Mouse (Mus musculus) heart, adult 2 months (tissue): ENCODE measurements around the gene Slc7a8.

ENCODE experiments used
- CTCF ChIP-seq: fragments of 200-600 bp; IDR thresholded peaks from 2 replicates; pipeline ENCODE4 v1.8.1; 2022; ENCODE audit warnings: antibody characterized with exemption, mild to moderate bottlenecking, moderate library complexity
- EP300 ChIP-seq: fragments of 200-500 bp; IDR thresholded peaks from 2 replicates; pipeline ENCODE4 v1.6.1; 2011; ENCODE audit warnings: low read depth, low read length, control low read depth; ENCODE audit not compliant: insufficient read depth
- POLR2A ChIP-seq: fragments of 200-500 bp; IDR thresholded peaks from 2 replicates; pipeline ENCODE4 v1.6.1; 2011; ENCODE audit warnings: mild to moderate bottlenecking, low read depth, low read length, control low read depth; ENCODE audit not compliant: insufficient read depth

- no peak for TF ChIP-seq CTCF
- no peak for TF ChIP-seq POLR2A
- TF ChIP-seq EP300, result no peak
Observed at GRCm38 (mm10) chr14:54753986-54754601, 27.7 kb downstream of the Slc7a8 start.
